Mouse (Mus musculus) brain, embryonic 14.5 days (tissue): ENCODE results near the gene Zfp784.

Experiments used
- CTCF ChIP-seq: fragments of 200-500 bp; IDR thresholded peaks from 2 replicates; pipeline ENCODE4 v1.5.1; 2012; ENCODE audit warnings: inconsistent platforms, mild to moderate bottlenecking, moderate library complexity, borderline replicate concordance; ENCODE audit not compliant: insufficient read depth, insufficient read length; ENCODE audit errors: extremely low read depth
- POLR2A ChIP-seq: fragments of 200-500 bp; IDR thresholded peaks from 2 replicates; pipeline ENCODE4 v1.6.1; 2012; ENCODE audit warnings: mild to moderate bottlenecking, inconsistent platforms, borderline replicate concordance; ENCODE audit not compliant: poor library complexity, insufficient read depth, insufficient read length, severe bottlenecking; ENCODE audit errors: extremely low read depth

DNA sequence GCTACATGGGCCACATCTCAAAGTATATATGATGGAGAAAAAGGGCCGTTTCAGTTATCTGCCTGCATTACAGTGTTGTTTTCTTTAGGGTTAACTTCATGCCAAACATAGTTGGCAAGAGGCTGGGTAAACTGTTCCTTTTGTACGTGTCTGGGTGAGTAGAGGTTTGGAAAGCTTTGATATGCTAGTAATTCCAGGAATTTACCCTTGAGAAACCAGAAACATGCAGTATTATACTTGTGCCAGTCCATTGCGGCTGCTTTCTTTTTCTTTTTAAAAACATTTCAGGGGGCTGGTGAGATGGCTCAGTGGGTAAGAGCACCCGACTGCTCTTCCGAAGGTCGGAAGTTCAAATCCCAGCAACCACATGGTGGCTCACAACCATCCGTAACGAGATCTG is 41.3 kb downstream of the Zfp784 start:
- no peak for TF ChIP-seq CTCF
- no peak for TF ChIP-seq POLR2A
